Mouse (Mus musculus) cortical plate, adult 2 months (tissue): Measurements from ENCODE around the gene Pamr1.

Experiments
- CTCF ChIP-seq: fragments of 200-500 bp; IDR thresholded peaks from 2 replicates; pipeline ENCODE4 v1.5.1; 2011; ENCODE audit warnings: mild to moderate bottlenecking, control low read depth, low read length; ENCODE audit not compliant: insufficient read depth; ENCODE audit errors: extremely low read depth
- POLR2A ChIP-seq: fragments of 200-500 bp; IDR thresholded peaks from 2 replicates; pipeline ENCODE4 v1.6.1; 2011; ENCODE audit warnings: mild to moderate bottlenecking, low read length, control low read depth; ENCODE audit not compliant: insufficient read depth; ENCODE audit errors: extremely low read depth

- TF ChIP-seq CTCF (no peak), POLR2A (no peak)
Measured at GRCm38 (mm10) chr2:102507633-102508032, 42.2 kb upstream of the Pamr1 start.
